Mouse (Mus musculus) small intestine, adult 2 months (tissue): ENCODE results near the gene Vpreb3. TPM values are rescaled to one million over a fixed set of nuclear protein-coding genes. Genes with fewer than 3 reads are reported as not detected.

ENCODE experiments used
- H3K27ac ChIP-seq: fragments of 200-500 bp; 2 replicates; pipeline ENCODE4 v1.5.1; 2012; ENCODE audit warnings: low read depth, low read length, control low read depth, inconsistent platforms; ENCODE audit not compliant: insufficient read depth
- H3K27me3 ChIP-seq: fragments of 200-500 bp; 2 replicates; pipeline ENCODE4 v1.6.1; 2012; ENCODE audit warnings: mild to moderate bottlenecking, moderate library complexity, low read length, inconsistent platforms; ENCODE audit not compliant: control insufficient read depth, insufficient read depth
- H3K36me3 ChIP-seq: fragments of 200-500 bp; 2 replicates; pipeline ENCODE4 v1.6.1; 2012; ENCODE audit warnings: mild to moderate bottlenecking, low read length, control low read depth, inconsistent platforms; ENCODE audit not compliant: control insufficient read depth, insufficient read depth
- H3K4me1 ChIP-seq: fragments of 200-500 bp; 2 replicates; pipeline ENCODE4 v1.6.1; 2012; ENCODE audit warnings: low read length, inconsistent platforms, mixed read lengths; ENCODE audit not compliant: control insufficient read depth, insufficient read depth, insufficient read length
- H3K4me3 ChIP-seq: fragments of 200-500 bp; 2 replicates; pipeline ENCODE4 v1.5.1; 2012; ENCODE audit warnings: low read depth, mild to moderate bottlenecking, control low read depth, inconsistent platforms, low read length, moderate library complexity
- CTCF ChIP-seq: fragments of 200-500 bp; IDR thresholded peaks from 2 replicates; pipeline ENCODE4 v1.5.1; 2012; ENCODE audit warnings: low read depth, mild to moderate bottlenecking, control low read depth, inconsistent platforms, low read length, moderate library complexity, mixed read lengths; ENCODE audit not compliant: insufficient replicate concordance, insufficient read length; ENCODE audit errors: extremely low read depth
- POLR2A ChIP-seq: fragments of 200-500 bp; IDR thresholded peaks from 2 replicates; pipeline ENCODE4 v1.6.1; 2012; ENCODE audit warnings: low read depth, mild to moderate bottlenecking, control low read depth, inconsistent platforms, low read length, moderate library complexity
- WGBS: fragments of 180-500 bp; shearing (Covaris S2); methylation state at CpG from one replicate; pipeline ENCODE4 v1.1.7; 2018; 5-methylcytosine and 5-hydroxymethylcytosine counted together
- polyA plus RNA-seq: library from polyadenylated mRNA; depleted of rRNA; stranded (reverse); fragments of >200 nt; gene quantifications from 2 replicates; pipeline ENCODE4 v1.2.3, GENCODE M21; 2012

Vpreb3 gene
- polyA plus RNA-seq, 1 experiment, result 54.3 TPM

- WGBS, result 80% methylated on average over 5 of the region's 5 CpGs
- Histone ChIP-seq H3K27me3 (no peaks in the 10 kb centered on the region), H3K4me1 (peaks cover 6% of the 10 kb centered on the region; the same call in 1 of the 2 replicates), H3K27ac (no peak overlapping the region), H3K4me3 (no peak overlapping the region), H3K36me3 (peaks cover 17% of the 10 kb centered on the region)
- TF ChIP-seq CTCF (no peak), POLR2A (no peak)
These were observed 23.8 kb upstream of the Vpreb3 start for GRCm38 (mm10) chr10:75919026-75919425.

DNA sequence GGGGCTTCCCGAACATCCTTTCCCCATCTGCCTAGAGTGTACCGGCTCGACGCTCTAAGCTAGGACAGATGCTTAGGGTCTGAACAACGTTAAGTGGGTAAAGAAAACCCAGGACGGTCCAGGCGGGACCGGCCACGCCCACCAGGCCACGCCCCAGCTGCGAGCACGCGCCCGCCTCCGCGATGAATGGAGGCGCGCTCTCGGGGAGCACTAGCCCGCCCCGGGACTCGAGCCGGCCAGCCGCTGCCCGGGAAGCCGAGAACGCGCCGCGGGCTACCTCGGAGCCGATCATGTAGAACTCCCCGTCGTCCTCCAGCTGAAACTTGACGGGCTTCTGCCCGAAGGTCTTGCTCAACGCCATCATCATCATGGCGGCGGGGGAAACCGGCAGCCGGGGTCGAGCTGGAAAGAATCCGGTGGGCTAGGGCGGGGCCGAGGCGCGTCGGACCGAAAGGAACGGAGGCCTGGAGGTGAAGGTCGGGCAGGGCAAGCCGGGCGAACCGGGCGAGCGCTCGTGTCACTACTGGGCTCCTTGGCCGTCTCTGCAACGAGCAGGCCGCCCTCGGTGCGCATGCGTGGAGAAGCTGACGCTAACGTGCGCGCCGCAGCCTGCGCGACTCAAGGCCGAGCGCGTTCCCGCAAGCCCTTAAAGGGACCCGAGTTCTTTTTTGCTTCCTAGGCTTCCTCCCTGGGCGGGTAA, 21.7 kb upstream of the Vpreb3 start, which contains the start of gene Smarcb1:
Gene Smarcb1 (minus strand): TSS at position 592 of the 700 bp plus-strand sequence.
- H3K36me3 ChIP-seq, result peaks cover 5% of the 10 kb centered on the region
- TF ChIP-seq POLR2A (peak; percentile 52; the same call in 1 of the 2 replicates), CTCF (no peak)
- no peaks in the 10 kb centered on the region for H3K27me3 ChIP-seq
- H3K27ac ChIP-seq, result peak within 1 kb of the TSS; percentile 77
- peak within 1 kb of the TSS; percentile 84 for H3K4me3 ChIP-seq
- H3K4me1 ChIP-seq, result peaks cover 6% of the 10 kb centered on the region; the same call in 1 of the 2 replicates
- WGBS, result under 1% methylated on average over 76 of the region's 76 CpGs

- TF ChIP-seq CTCF (no peak), POLR2A (no peak)
- peaks cover 6% of the 10 kb centered on the region; the same call in 1 of the 2 replicates for H3K4me1 ChIP-seq
- WGBS, result 5% methylated on average over 22 of the region's 22 CpGs
- peak overlapping the region; percentile 84 for H3K4me3 ChIP-seq
- H3K27ac ChIP-seq, result peak overlapping the region; percentile 59
- H3K36me3 ChIP-seq, result peaks cover 2% of the 10 kb centered on the region; the same call in 1 of the 2 replicates
- no peaks in the 10 kb centered on the region for H3K27me3 ChIP-seq
These were observed 20.9 kb upstream of the Vpreb3 start for GRCm38 (mm10) chr10:75921726-75922560.

GRCm38 (mm10) chr10:75924324-75924723, 18.5 kb upstream of the Vpreb3 start:
- Histone ChIP-seq H3K4me1 (peaks cover 3% of the 10 kb centered on the region; the same call in 1 of the 2 replicates), H3K27ac (no peak overlapping the region), H3K4me3 (no peak overlapping the region), H3K27me3 (no peaks in the 10 kb centered on the region), H3K36me3 (no peaks in the 10 kb centered on the region)
- TF ChIP-seq CTCF, result peak; percentile 11; the same call in 1 of the 2 replicates
- no peak for TF ChIP-seq POLR2A
- 61% methylated on average over 2 of the region's 2 CpGs for WGBS

- TF ChIP-seq CTCF (no peak), POLR2A (no peak)
- WGBS, result 93% methylated on average over 13 of the region's 13 CpGs
- Histone ChIP-seq H3K36me3 (no peaks in the 10 kb centered on the region), H3K27ac (no peak overlapping the region), H3K4me3 (no peak overlapping the region), H3K4me1 (peaks cover 3% of the 10 kb centered on the region; the same call in 1 of the 2 replicates), H3K27me3 (peaks cover 12% of the 10 kb centered on the region)
These were observed 16.5 kb upstream of the Vpreb3 start for GRCm38 (mm10) chr10:75926396-75926795.

GRCm38 (mm10) chr10:75930304-75930703, 12.6 kb upstream of the Vpreb3 start:
- 22% methylated on average over 6 of the region's 6 CpGs for WGBS
- no peak overlapping the region for H3K27ac ChIP-seq
- H3K36me3 ChIP-seq, result no peaks in the 10 kb centered on the region
- no peak for TF ChIP-seq CTCF
- TF ChIP-seq POLR2A, result no peak
- H3K27me3 ChIP-seq, result peaks cover 19% of the 10 kb centered on the region
- H3K4me1 ChIP-seq, result peaks cover 7% of the 10 kb centered on the region; the same call in 1 of the 2 replicates
- H3K4me3 ChIP-seq, result no peak overlapping the region

- Histone ChIP-seq H3K36me3 (no peaks in the 10 kb centered on the region), H3K27me3 (peaks cover 19% of the 10 kb centered on the region), H3K27ac (no peak overlapping the region), H3K4me3 (no peak overlapping the region), H3K4me1 (peaks cover 10% of the 10 kb centered on the region)
- 26% methylated on average over 7 of the region's 7 CpGs for WGBS
- TF ChIP-seq POLR2A (no peak), CTCF (no peak)
These were observed 11.5 kb upstream of the Vpreb3 start for GRCm38 (mm10) chr10:75931311-75931710.
